Mouse (Mus musculus) Patski (cell line): ENCODE data around the gene Ssh2. TPM values are rescaled to one million over a fixed set of nuclear protein-coding genes. Genes with fewer than 3 reads are reported as not detected.
A peak's percentile ranks its signal among the peaks of the same experiment; 100 is the strongest.
"Not testable (repeated sequence)": the region's sequence is repeated elsewhere in the genome, so short reads cannot be mapped to it uniquely, and the experiment has no call there.

Experiments
- ATAC-seq: fragments of 100-300 bp; one replicate; pipeline ENCODE4 v1.8.0; 2021
- CTCF ChIA-PET: fragments of 350-600 bp; sonication (Branson Sonifier 250); formaldehyde crosslinking; loops from one replicate; lab custom pipeline; 2022; ENCODE audit warnings: inconsistent platforms; lab: Charles Lee
- POLR2A ChIA-PET: fragments of 350-600 bp; sonication (Branson Sonifier 250); formaldehyde crosslinking; loops from one replicate; lab custom pipeline; 2022; ENCODE audit warnings: antibody characterized with exemption, inconsistent platforms; lab: Charles Lee
- DNase-seq: peaks from one replicate; pipeline ENCODE4 v3.0.0-alpha.2; 2011; ENCODE audit warnings: low read depth, low spot score
- H3K27me3 ChIP-seq: fragments of 371-371 bp; one replicate; pipeline ENCODE4 v1.5.1; 2021
- CTCF ChIP-seq: fragments of 100-300 bp; IDR thresholded peaks from one replicate; pipeline ENCODE4 v1.5.1; 2021
- in situ Hi-C: fragments of 300-500 bp; cut with MboI; formaldehyde crosslinking; loops from 3 replicates; pipeline ENCODE4 v1.11.1; 2018; ENCODE audit warnings: low pct_unique_long_range_greater_than_20kb, mixed read lengths
- polyA plus RNA-seq: library from polyadenylated mRNA; unstranded; gene quantifications from one replicate; pipeline ENCODE4 v1.2.3, GENCODE M21; 2021

Ssh2 gene
- polyA plus RNA-seq, 1 experiment from 2014 or later = 6.5 TPM

DNA sequence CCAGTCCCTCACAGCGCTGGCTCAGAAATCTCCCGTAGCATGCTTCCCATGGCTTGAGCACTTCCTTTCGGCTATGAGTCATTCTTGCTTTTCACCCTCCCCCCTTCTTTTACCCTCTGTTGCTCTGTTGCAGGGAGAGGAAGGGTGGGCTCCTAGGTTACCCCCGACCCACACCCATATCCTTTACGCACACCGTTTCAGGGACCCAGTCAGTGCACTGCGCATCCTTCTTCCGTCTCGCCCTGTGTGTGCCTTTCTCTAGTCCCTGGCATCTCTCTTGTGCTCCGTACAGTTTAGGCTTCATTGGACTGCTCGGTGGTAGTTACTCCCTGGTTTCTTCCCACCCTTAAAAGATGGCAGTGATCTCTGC, 659 bp downstream of the Ssh2 start:
- H3K27me3 ChIP-seq = no peaks in the 10 kb centered on the region
- no peak for DNase-seq
- ChIA-PET POLR2A (no interaction called here), CTCF (no interaction called here)
- TF ChIP-seq CTCF = no peak
- in situ Hi-C loops = no loop called here
- peak; percentile 48 for ATAC-seq

DNA sequence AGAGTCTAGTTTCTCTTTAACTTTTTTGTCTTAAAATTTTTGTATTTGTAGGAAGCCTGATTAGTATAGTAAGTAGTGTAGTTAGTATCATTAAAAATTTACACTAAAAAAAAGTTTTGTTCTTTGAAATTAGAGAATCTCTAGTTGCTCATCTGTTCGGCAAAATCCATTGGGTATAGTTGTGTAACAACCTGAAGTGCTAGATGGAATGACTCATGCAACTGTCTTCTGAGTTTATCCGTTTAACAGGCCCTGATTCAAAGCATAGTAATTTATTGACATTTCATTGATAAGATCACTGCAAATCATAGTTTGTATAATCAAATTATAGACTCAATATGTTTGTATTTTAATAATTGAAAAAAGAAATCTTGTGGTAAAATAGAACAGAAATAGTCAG, 14.7 kb downstream of the Ssh2 start:
- CTCF ChIA-PET = no interaction called here
- in situ Hi-C loops = no loop called here

DNA sequence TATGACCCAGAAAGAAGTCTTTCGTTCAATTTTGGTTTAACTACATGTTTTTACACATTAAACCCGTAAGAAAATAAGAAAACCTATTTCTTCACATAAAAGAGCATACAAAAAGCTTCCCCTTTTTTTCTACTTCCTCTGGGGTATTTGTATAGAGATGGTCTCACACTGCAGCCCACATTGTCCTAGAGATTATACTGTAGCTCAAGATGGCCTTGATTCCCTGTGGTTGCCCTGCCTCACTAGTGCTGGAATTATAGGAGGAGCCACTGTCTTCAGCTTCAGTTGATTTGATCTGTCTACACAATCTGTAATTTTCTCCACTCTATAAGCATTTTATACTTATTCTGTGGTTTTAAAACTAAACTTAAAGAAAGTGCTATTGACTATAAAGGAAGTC, 15.4 kb downstream of the Ssh2 start:
- ATAC-seq (no peak), DNase-seq (no peak)
- TF ChIP-seq CTCF = no peak
- ChIA-PET CTCF (no interaction called here), POLR2A (no interaction called here)
- in situ Hi-C loops = no loop called here
- H3K27me3 ChIP-seq = no peaks in the 10 kb centered on the region

More for the DNA sequence above, 14.7 kb downstream of the Ssh2 start:
- DNase-seq (no peak), ATAC-seq (no peak)
- POLR2A ChIA-PET = no interaction called here
- no peaks in the 10 kb centered on the region for H3K27me3 ChIP-seq
- no peak for TF ChIP-seq CTCF

DNA sequence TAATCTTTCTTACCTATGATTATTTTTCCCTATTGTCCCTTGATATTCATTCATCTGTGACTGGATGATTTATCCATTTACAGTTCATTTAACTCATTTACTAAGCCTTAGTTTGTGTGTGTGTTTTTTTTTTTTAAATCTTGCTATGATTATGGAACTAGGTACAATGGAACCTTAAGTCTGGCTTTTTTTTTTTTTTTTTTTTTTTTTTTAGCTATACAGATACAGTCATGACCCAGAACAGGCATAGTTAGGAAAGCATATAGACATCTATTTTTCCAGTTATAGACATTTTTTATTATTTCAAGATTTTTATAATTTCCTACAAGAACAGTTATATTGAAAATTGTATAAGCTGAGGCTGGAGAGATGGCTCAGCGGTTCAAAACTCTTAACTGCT, 19.2 kb downstream of the Ssh2 start:
- H3K27me3 ChIP-seq = no peaks in the 10 kb centered on the region
- POLR2A ChIA-PET = no interaction called here
- CTCF ChIA-PET = interaction anchor here (1.7 kb wide), 1 partner anchor 20 kb away, joined by 5 read pairs; no protein-coding TSS in a partner anchor
- in situ Hi-C loops = no loop called here
- ATAC-seq (no peak), DNase-seq (no peak)
- no peak for TF ChIP-seq CTCF

DNA sequence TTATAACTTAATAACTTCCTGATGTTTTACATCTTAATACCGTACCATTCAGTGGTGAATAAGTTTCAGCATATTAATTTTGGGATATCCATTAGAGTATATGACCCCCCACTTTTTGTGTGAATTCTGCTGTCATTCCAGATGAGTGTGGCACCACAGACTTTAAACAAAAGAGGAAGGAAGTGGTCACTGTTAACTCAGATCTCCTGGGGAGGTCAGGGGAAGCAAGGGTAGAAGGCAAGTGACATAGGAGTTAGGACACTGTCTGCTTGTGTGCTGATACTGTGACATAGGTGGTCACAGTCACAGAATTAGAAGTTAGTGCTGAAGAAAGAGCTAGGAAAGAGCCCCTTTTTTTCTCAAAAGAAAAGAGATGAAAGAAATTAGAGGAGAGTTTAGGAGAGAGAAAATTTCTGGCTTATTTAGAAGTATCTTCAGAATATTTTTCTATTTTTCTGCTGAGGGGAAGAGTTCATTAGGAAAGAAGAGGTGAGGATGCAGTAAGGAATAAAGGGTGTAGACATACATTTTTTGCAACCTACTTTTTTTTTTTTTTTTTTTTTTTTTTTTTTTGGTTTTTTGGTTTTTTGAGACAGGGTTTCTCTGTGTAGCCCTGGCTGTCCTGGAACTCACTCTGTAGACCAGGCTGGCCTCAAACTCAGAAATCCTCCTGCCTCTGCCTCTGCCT, 23.7 kb downstream of the Ssh2 start:
- POLR2A ChIA-PET = no interaction called here
- in situ Hi-C loops = no loop called here
- CTCF ChIA-PET = no interaction called here
- DNase-seq (no peak), ATAC-seq (no peak)
- TF ChIP-seq CTCF = no peak
- no peaks in the 10 kb centered on the region for H3K27me3 ChIP-seq

DNA sequence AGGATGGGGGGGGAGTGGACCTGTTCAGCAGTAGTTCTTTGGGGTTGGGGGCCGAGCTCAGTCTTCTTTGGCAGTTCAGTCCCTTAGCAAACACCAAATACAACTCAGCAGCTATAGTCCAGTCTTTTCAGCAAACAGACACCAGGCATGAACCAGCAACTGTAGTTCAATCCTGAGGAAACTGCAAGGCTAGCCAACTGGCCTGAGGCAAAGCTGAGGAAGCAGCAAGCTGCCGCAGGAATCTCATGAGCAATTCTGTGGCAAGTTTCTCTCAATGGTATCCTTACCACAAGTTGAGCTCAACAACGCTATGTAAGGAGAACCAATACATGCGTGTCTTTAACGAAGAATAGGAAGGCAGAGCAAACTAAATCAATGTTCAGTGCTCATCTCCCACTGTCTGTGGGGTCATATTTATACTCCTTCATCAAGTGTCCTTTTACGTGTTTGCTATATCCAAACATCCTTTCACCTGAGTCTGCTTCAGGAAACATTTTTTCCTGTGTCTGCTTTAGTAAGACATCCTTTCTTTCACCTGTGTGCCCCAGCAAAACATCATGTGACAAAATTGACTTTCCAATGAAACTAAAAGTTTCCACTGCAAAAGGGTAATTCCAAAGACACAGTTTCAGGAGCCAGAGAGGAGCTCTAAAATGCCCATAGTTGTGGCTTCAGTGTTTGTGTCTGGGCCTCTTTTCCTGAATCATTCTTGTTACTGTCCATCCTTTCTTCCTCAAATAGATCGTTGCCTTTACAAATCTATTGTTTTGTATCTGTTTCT, 24.6 kb downstream of the Ssh2 start:
- no peak for ATAC-seq
- CTCF ChIA-PET = no interaction called here
- in situ Hi-C loops = no loop called here
- DNase-seq = no peak
- H3K27me3 ChIP-seq = no peaks in the 10 kb centered on the region
- POLR2A ChIA-PET = no interaction called here
- no peak for TF ChIP-seq CTCF

DNA sequence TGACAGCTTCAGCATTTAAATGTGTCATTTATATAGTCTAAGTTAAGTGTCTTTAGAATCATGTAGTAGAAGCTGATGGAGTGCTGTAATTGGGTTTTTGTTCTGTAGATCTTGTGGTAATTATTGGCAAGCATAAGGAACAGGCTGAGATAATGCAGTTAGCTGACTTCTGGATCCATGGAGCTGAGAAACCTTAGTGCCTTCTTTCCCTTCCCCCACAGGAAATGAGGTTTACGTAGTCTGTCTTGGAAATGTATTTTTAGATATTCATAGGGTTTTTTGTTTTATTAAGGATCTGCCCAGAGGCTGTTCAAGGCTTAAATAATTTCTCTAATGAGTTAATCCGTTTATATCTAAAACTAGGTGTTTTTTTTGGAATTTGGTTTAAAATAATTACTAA, 26.8 kb downstream of the Ssh2 start:
- POLR2A ChIA-PET = no interaction called here
- no peak for TF ChIP-seq CTCF
- H3K27me3 ChIP-seq = no peaks in the 10 kb centered on the region
- in situ Hi-C loops = no loop called here
- DNase-seq = no peak
- CTCF ChIA-PET = no interaction called here
- no peak for ATAC-seq

DNA sequence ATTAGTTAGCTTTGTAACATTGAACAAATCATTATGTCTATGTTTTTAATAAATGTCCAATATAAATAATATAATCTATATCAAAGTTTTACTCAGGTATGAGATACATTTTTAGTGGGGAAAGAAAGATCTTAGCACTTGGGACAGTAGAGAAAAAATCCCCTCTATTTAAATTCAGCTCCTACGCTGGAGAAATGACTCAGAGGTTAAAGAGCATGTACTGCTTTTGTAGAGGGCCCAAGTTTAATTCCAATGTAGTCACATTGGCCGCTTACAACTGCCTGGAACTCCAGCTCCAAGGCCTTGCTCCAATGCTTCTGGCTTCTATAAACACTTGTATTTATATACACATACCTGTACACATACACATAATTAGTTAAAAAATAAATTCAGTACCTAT, 36.7 kb downstream of the Ssh2 start:
- CTCF ChIA-PET = interaction anchor here (0.7 to 1.1 kb wide), 4 partner anchors 10 to 49 kb away, joined by 3 read pairs; no protein-coding TSS in a partner anchor
- no peak for DNase-seq
- in situ Hi-C loops = no loop called here
- ATAC-seq = no peak
- POLR2A ChIA-PET = no interaction called here
- H3K27me3 ChIP-seq = no peaks in the 10 kb centered on the region
- no peak for TF ChIP-seq CTCF

DNA sequence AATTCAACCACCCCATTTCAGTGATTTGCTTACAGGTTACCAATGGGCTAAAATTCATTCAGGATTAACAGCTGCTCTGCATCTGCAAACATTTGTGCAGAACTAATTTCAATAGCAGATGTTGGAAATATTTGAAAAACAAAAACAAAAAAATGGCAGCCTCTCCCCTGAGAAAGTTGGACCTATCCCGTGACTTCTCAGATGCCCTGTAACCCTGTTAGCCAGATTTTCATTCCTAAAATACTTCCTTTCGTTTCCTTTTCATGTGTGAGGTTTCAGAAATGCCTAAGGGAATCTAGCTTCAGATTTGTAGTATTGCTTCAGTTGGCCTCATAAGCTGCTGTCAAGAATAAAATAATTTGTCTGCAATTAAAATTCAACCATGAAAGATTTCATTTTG, 43.4 kb downstream of the Ssh2 start:
- no peaks in the 10 kb centered on the region for H3K27me3 ChIP-seq
- no peak for TF ChIP-seq CTCF
- ChIA-PET CTCF (no interaction called here), POLR2A (no interaction called here)
- in situ Hi-C loops = no loop called here
- no peak for DNase-seq
- ATAC-seq = no peak

DNA sequence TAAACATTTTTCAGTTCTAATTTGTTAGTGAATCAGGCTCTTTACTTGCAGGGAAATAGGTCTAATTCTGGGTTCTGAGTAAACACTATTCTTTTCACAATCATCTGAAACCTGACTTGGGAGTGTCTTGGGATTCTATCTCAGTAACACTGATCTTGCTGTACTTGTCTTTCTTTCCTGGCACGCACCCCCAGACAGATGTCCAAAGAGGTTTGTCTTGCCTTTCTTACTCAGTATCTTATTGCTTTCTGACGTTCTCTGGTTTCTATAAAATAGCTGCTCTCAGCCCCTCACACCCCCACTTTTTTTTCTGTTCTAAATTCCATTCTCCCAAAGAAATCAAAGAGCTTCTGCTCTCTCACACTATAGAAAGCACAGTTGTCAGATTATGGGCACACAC, 51.3 kb downstream of the Ssh2 start:
- no peaks in the 10 kb centered on the region for H3K27me3 ChIP-seq
- ChIA-PET POLR2A (no interaction called here), CTCF (no interaction called here)
- in situ Hi-C loops = no loop called here
- TF ChIP-seq CTCF = no peak
- DNase-seq (no peak), ATAC-seq (no peak)

DNA sequence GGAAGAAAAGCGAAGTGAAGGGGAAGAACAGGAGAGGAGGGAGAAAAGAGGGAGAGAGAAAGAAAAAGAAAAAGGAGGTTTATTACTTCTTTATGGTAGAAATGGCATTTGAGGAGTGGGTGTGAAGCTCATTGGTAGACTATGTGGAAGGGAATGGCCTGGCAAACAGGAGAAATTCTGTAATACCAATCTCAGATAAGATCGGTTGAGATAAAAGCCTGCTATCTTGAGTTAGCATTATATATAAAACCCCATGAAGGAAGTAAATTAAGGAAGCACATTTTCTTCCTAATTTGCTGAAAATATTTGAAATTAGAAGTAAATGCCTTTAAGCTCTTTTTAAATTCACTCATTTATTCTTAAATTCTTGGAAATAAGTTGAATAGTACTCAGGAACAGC, 59.9 kb downstream of the Ssh2 start:
- TF ChIP-seq CTCF = no peak
- DNase-seq (no peak), ATAC-seq (no peak)
- POLR2A ChIA-PET = no interaction called here
- in situ Hi-C loops = no loop called here
- CTCF ChIA-PET = interaction anchor here (0.9 kb wide), 1 partner anchor 15 kb away, joined by 3 read pairs; no protein-coding TSS in a partner anchor
- H3K27me3 ChIP-seq = no peaks in the 10 kb centered on the region

DNA sequence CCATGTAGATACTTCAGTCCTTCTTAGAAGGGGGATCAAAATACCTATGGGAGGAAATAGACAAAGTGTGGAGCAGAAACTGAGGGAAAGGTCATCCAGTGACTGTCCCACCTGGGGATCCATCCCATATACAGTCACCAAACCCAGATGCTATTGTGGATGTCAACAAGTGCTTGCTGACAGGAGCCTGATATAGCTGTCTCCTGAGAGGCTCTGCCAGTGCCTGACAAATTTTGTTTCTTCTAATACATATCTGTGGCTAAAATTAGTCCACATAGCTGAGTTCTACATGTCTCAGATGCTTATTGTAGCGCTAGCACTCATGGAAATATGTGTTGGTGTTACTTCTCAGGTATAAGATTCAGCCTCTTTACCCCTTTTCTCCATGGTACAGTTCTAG, 62.5 kb downstream of the Ssh2 start:
- DNase-seq, H3K27me3 ChIP-seq, ATAC-seq, POLR2A ChIA-PET, in situ Hi-C loops: not testable (repeated sequence)
- CTCF ChIA-PET = interaction anchor here (1.5 kb wide), 1 partner anchor 64 kb away, joined by 5 read pairs; no protein-coding TSS in a partner anchor
